Mouse (Mus musculus): ENCODE measurements around the gene Eif3d. TPM values are rescaled to one million over a fixed set of nuclear protein-coding genes. Genes with fewer than 3 reads are reported as not detected.

Gene Eif3d
- polyA plus RNA-seq, 1 experiment: 194 TPM

DNA sequence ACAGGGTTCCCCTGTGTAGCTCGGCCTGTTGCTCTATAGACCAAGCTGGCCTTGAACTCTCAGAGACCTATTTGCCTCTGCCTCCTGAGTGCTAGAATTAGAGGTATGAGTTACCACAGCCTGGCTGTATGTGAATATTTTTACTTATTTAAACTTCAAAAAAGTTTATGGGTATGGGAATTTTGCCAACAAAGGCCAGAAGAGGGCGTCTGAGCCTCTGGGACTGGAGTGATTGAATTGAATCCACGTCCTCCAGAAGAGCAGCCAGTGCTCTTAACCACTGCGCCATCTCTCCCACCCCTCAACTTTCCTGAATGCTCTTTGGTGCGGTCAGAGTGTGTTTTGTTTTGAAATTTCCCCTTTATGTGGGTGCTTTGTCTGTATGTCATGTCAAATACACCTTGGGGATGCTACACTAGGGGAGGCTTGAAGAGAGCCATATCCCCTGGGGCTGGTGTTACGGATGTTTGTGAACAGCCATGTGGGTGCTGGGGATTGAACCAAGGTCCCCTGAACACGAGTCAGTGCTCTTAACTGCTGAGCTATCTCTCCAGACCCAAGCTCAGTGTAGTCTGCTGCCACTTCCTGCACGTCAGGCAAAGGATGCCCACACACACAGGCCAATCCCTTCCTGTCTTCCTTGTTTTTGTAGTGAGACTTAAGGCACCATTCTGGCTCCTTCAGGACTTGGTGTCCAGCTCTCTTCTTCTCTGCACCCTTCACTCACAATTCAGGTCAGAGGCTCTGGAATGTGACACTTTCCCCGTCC, 47.2 kb downstream of the Eif3d start:
- Histone ChIP-seq H3K4me1 (ENCODE audit: control insufficient read depth, insufficient read depth, low read length) (no peaks in the 10 kb centered on the region), H3K4me3 (ENCODE audit: insufficient read depth, low read length) (no peak overlapping the region), H3K27ac (ENCODE audit: insufficient read depth, low read length) (no peak overlapping the region)
- no peak for TF ChIP-seq CTCF (IDR thresholded peaks at IDR 0.05; ENCODE audit: borderline replicate concordance, insufficient read depth, low read length)
- no peak for TF ChIP-seq POLR2A (IDR thresholded peaks at IDR 0.05; ENCODE audit: low read depth, low read length)

DNA sequence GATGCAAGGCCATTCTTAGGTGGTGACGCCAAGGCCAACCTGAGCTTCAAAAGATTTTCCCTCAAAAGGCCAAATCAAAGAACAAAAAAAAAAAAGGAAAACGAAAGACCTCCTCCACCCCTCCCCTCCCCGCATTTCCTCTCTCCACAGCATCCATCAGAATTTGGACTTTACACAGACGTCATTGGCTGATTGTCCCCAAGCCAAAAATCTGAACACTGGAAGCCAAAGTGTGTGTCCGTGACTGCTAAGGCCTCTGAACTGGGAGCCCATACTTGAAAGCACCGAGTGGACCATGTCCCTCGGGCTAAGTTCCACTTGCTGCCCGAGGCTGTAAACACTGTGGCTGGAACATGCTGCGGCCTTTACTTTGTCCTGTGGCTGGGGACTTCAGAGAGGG, 47.9 kb downstream of the Eif3d start:
- Histone ChIP-seq H3K27ac (ENCODE audit: insufficient read depth, low read length) (no peak overlapping the region), H3K4me1 (ENCODE audit: control insufficient read depth, insufficient read depth, low read length) (no peaks in the 10 kb centered on the region), H3K4me3 (ENCODE audit: insufficient read depth, low read length) (no peak overlapping the region)
- TF ChIP-seq CTCF (IDR thresholded peaks at IDR 0.05; ENCODE audit: borderline replicate concordance, insufficient read depth, low read length) (no peak), POLR2A (IDR thresholded peaks at IDR 0.05; ENCODE audit: low read depth, low read length) (no peak)

DNA sequence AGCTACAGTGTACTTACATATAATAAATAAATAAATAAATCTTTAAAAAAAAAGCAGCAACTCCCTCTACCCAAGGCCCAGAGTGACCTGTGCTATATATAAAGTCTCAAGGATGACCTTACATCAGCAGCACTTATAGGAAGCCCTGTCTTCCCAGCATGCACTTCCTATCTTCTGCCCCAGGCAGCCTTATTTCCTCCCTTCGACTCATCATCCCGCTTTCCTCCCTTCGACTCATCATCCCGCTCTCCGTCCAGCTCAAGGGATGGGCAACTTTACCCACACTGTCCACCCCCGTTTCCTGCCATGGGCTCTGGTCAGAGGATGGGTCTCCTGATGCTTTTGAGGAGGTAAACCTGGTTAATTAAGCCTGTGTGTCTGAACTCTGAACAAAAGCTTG, 49.0 kb downstream of the Eif3d start:
- no peak overlapping the region for H3K4me3 ChIP-seq (ENCODE audit: insufficient read depth, low read length)
- no peak overlapping the region for H3K27ac ChIP-seq (ENCODE audit: insufficient read depth, low read length)
- peaks cover 3% of the 10 kb centered on the region; the same call in 1 of the 2 replicates for H3K4me1 ChIP-seq (ENCODE audit: control insufficient read depth, insufficient read depth, low read length)
- TF ChIP-seq CTCF (IDR thresholded peaks at IDR 0.05; ENCODE audit: borderline replicate concordance, insufficient read depth, low read length) (no peak), POLR2A (IDR thresholded peaks at IDR 0.05; ENCODE audit: low read depth, low read length) (no peak)

DNA sequence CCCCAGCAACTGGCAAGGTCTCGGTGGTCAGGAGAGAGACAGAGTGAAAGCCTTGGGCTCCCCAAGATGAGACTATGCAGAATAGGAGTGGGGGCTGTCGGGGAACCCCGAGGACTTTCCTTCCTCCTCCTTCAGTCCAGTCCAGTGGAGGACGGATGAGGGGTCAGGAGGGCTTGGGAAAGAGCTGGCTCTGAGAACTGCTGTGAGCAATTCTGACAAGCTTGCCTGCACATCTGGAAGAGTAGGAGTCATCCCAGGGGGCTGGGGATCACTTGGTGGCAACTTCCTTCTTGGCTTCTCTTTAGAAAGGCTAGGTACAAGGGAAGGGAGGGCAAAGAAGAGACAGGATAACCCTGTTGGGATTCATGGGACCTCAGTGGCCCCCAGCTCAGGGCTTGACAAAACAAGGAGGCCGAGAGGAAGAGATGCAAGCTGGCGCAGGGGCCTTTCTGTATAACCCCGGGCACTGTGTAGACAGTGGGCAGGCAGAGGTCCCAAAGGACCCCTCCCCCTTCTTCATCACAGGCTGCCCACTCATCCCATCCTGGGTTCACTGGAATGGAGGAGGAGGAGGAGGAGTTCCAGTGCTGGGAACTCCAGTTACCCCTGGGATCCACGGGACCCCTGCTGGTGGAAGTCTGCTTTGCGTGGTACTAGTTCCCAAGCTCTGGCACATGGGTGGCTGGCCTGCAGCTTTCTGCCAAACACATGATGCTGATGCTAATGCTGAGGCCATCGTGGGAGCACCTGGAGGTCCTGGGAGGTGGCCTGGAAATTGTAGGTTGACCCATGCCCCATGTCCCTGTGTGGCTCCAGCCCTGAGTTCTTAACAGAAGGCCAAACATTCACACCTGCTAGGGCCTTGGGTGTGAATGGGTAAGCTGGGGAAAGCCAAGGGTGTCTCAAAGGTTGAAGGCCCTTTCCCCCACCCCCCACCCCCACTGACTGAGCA, 49.8 kb downstream of the Eif3d start:
- no peak overlapping the region for H3K4me3 ChIP-seq (ENCODE audit: insufficient read depth, low read length)

DNA sequence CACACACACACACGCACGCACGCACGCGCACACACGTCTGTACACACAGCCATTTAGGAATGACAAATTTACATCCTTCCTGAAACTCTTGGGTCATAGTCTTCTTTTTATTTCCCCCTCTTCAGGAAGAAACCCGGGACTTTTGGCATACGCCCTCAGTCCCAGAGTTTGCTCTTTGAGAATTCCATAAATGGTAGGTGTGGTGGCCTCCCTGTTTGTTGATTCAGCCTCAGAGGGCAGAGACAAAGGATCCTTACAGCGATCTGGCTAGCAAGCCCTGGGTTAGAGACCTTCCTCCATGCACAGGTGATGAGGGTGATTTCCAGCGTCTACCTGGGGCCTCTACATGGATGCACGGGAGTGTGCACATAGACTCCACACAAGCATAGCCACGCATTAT, 51.2 kb downstream of the Eif3d start:
- no peak for TF ChIP-seq POLR2A (IDR thresholded peaks at IDR 0.05; ENCODE audit: low read depth, low read length)
- no peak for TF ChIP-seq CTCF (IDR thresholded peaks at IDR 0.05; ENCODE audit: borderline replicate concordance, insufficient read depth, low read length)
- H3K4me3 ChIP-seq (ENCODE audit: insufficient read depth, low read length): no peak overlapping the region
- no peak overlapping the region for H3K27ac ChIP-seq (ENCODE audit: insufficient read depth, low read length)
- H3K4me1 ChIP-seq (ENCODE audit: control insufficient read depth, insufficient read depth, low read length): peaks cover 3% of the 10 kb centered on the region; the same call in 1 of the 2 replicates

More for the DNA sequence above, 49.8 kb downstream of the Eif3d start:
- peaks cover 3% of the 10 kb centered on the region; the same call in 1 of the 2 replicates for H3K4me1 ChIP-seq (ENCODE audit: control insufficient read depth, insufficient read depth, low read length)
- no peak for TF ChIP-seq POLR2A (IDR thresholded peaks at IDR 0.05; ENCODE audit: low read depth, low read length)
- peak; percentile 36; the same call in 1 of the 2 replicates for TF ChIP-seq CTCF (IDR thresholded peaks at IDR 0.05; ENCODE audit: borderline replicate concordance, insufficient read depth, low read length)
- peak overlapping the region; percentile 24; the same call in 1 of the 2 replicates for H3K27ac ChIP-seq (ENCODE audit: insufficient read depth, low read length)

DNA sequence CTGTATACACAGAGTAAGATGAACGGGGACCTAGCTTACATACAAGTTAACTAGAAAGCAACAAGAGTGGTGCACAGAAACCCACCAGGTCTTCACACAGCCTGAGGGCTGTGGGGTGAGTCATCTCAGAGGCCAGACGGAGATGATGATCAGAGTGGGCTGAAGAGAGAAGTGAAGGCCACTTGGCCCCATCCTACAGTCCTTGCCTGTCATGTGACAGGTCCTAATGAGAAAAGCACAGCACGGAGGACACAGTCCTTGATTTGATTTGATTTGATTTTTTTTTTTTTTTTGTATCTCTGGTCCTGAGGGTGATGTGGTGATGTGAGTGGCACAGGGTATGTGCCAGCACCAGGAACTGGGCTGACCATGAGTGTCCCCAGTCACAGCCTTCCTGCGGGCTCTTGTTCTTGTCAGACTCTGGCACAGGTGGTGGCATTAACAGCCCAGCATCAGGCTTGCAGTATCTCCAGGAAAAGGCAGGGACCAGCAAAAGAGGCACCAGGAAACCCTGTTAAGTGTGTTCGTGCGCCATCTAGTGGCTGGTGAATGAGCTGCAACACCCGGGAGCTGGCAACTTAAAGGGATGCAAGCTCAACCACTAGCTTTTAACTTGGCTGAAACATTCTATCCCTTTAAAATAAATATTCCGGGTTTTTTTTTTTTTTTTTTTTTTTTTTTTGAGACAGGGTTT, 53.6 kb downstream of the Eif3d start:
- no peak overlapping the region; the same call in 1 of the 2 replicates for H3K27ac ChIP-seq (ENCODE audit: insufficient read depth, low read length)
- H3K4me1 ChIP-seq (ENCODE audit: control insufficient read depth, insufficient read depth, low read length): peaks cover 6% of the 10 kb centered on the region; the same call in 1 of the 2 replicates
- TF ChIP-seq CTCF (IDR thresholded peaks at IDR 0.05; ENCODE audit: borderline replicate concordance, insufficient read depth, low read length) (peak; percentile 78; the same call in 1 of the 2 replicates), POLR2A (IDR thresholded peaks at IDR 0.05; ENCODE audit: low read depth, low read length) (no peak)
- H3K4me3 ChIP-seq (ENCODE audit: insufficient read depth, low read length): no peak overlapping the region

DNA sequence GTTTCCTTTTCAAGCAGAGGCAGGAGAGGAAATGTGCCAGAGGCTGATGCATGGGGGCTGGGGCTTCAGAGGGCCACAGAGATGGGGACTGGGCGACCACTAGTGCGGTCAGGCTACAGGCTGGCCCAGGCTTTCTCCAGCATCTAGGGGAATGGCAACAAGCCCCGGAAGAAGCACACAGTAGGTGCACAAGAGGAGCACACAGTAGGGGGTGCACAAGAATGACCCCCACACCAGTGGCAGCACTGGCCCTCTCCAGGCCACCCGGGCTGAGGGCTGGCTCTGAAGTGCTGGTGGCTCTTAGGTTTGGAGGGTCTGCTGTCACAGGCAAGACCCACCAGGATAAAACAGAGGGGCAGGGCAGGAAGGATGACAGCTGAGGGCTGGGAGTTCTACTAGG, 55.3 kb downstream of the Eif3d start:
- Histone ChIP-seq H3K4me3 (ENCODE audit: insufficient read depth, low read length) (no peak overlapping the region), H3K27ac (ENCODE audit: insufficient read depth, low read length) (no peak overlapping the region), H3K4me1 (ENCODE audit: control insufficient read depth, insufficient read depth, low read length) (peaks cover 15% of the 10 kb centered on the region)
- TF ChIP-seq CTCF (IDR thresholded peaks at IDR 0.05; ENCODE audit: borderline replicate concordance, insufficient read depth, low read length) (no peak), POLR2A (IDR thresholded peaks at IDR 0.05; ENCODE audit: low read depth, low read length) (no peak)

DNA sequence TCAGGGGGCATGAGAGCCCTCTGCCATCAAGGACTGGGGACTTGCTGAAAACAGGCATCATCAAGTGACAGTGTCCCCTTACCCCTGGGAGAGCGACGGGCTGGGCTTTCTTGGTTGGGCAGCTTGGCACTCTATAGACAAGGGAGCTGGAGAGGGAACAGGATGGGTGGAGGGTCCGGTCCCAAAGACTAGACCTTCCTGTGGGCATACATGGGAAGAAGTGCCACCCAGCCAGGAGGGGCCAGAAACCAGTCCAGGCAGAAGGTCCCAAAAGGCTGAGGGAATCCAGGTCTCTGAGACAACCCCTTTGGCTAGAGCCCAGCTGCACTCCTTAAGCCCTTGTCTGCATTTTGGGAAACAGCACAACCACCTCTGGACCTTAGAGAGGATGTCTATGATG, 56.1 kb downstream of the Eif3d start:
- no peak overlapping the region for H3K4me3 ChIP-seq (ENCODE audit: insufficient read depth, low read length)
- no peak overlapping the region for H3K27ac ChIP-seq (ENCODE audit: insufficient read depth, low read length)
- TF ChIP-seq CTCF (IDR thresholded peaks at IDR 0.05; ENCODE audit: borderline replicate concordance, insufficient read depth, low read length): no peak
- H3K4me1 ChIP-seq (ENCODE audit: control insufficient read depth, insufficient read depth, low read length): peaks cover 15% of the 10 kb centered on the region

DNA sequence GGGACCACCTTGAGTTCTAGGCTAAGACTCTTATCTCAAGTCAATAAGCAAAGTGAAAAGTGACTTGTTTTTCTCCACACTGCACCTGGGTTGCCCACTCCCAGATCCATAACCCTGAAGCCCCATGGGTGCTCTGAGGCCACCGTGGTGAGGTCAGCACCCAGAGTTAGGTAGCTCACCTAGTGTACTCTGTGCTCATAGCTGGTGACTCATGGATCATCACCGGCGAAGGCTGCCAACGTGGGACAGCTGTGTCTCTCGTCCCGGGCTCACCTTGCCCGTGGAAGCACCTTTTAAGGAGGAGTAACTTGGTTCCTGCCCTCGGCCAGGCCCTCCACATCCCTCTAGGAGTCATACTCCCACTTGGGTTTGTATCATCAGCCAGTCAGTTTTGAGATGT, 57.6 kb downstream of the Eif3d start:
- TF ChIP-seq POLR2A (IDR thresholded peaks at IDR 0.05; ENCODE audit: low read depth, low read length) (no peak), CTCF (IDR thresholded peaks at IDR 0.05; ENCODE audit: borderline replicate concordance, insufficient read depth, low read length) (no peak)
- Histone ChIP-seq H3K4me1 (ENCODE audit: control insufficient read depth, insufficient read depth, low read length) (peaks cover 15% of the 10 kb centered on the region), H3K4me3 (ENCODE audit: insufficient read depth, low read length) (no peak overlapping the region), H3K27ac (ENCODE audit: insufficient read depth, low read length) (no peak overlapping the region)

Data from embryonic fibroblast, embryonic 13.5 days (primary cell).